Comparison of ENCODE assay signal across 8 mouse cellular contexts in genomic region chr1:59252762-59253161, GRCm38 (mm10). TPM values are rescaled to one million over a fixed set of nuclear protein-coding genes. Genes with fewer than 3 reads are reported as not detected.
DNase-seq lines count a peak whose midpoint lies in the region; ATAC-seq lines count a peak whose summit lies in the region.

No protein-coding gene starts in this region.

- no peaks in the 10 kb centered on the region for H3K36me3 ChIP-seq in forebrain, embryonic 10.5 days (replicated peaks)
- H3K36me3 ChIP-seq in forebrain, embryonic 11.5 days (ENCODE audit: control insufficient read depth, insufficient read depth, low read length), result no peaks in the 10 kb centered on the region
- no peaks in the 10 kb centered on the region for H3K36me3 ChIP-seq in embryonic facial prominence, embryonic 13.5 days
- no peaks in the 10 kb centered on the region for H3K36me3 ChIP-seq in kidney, embryonic 16.5 days (ENCODE audit: insufficient read depth, low read length)

- WGBS in forebrain, embryonic 10.5 days, result 5% methylated on average over 5 of the region's 7 CpGs
- WGBS in forebrain, embryonic 11.5 days, result 11% methylated on average over 7 of the region's 7 CpGs
- 6% methylated on average over 4 of the region's 7 CpGs for WGBS in embryonic facial prominence, embryonic 13.5 days
- WGBS in kidney, embryonic 16.5 days, result 10% methylated on average over 4 of the region's 7 CpGs

- DNase-seq in forebrain, embryonic 10.5 days (ENCODE audit: extremely low spot score, low spot score), result no peak
- DNase-seq in forebrain, embryonic 11.5 days (ENCODE audit: low spot score), result no peak
- DNase-seq in lung, postnatal 36 days, result peak; percentile 64
- DNase-seq in Muller cell, postnatal 12 days (ENCODE audit: inconsistent ontology term), result no peak
- no peak for DNase-seq in thymus, postnatal 25 days

- peaks cover 35% of the 10 kb centered on the region for H3K4me1 ChIP-seq in forebrain, embryonic 10.5 days
- 0 out of 2 replicates have a peak, but pooled peaks cover 4% of the 10 kb centered on the region for H3K4me1 ChIP-seq in forebrain, embryonic 11.5 days (replicated peaks; ENCODE audit: control insufficient read depth, insufficient read depth, low read length)
- H3K4me1 ChIP-seq in embryonic facial prominence, embryonic 13.5 days, result peaks cover 18% of the 10 kb centered on the region
- peaks cover 18% of the 10 kb centered on the region for H3K4me1 ChIP-seq in kidney, embryonic 16.5 days (ENCODE audit: insufficient read depth, low read length)

- ATAC-seq in forebrain, embryonic 11.5 days (replicated peaks; ENCODE audit: low FRiP score), result no peak
- ATAC-seq in embryonic facial prominence, embryonic 13.5 days (ENCODE audit: insufficient number of reproducible peaks, insufficient read depth, low FRiP score, low TSS enrichment, low read depth), result no peak
- ATAC-seq in kidney, embryonic 16.5 days (ENCODE audit: low FRiP score, low TSS enrichment), result no peak
- no peak for ATAC-seq in monocyte, adult 5-6 weeks (replicated peaks; ENCODE audit: insufficient number of reproducible peaks, low FRiP score, low TSS enrichment, poor library complexity, severe bottlenecking)

- no peak overlapping the region for H3K9ac ChIP-seq in forebrain, embryonic 11.5 days (ENCODE audit: low read length)
- H3K9ac ChIP-seq in embryonic facial prominence, embryonic 13.5 days, result no peak overlapping the region
- no peak overlapping the region for H3K9ac ChIP-seq in kidney, embryonic 16.5 days (replicated peaks; ENCODE audit: low read length)

- peaks cover 20% of the 10 kb centered on the region; the same call in 1 of the 2 replicates for H3K27me3 ChIP-seq in forebrain, embryonic 10.5 days (ENCODE audit: poor library complexity, severe bottlenecking)
- H3K27me3 ChIP-seq in forebrain, embryonic 11.5 days (ENCODE audit: control insufficient read depth, insufficient read depth, low read length), result no peaks in the 10 kb centered on the region
- no peaks in the 10 kb centered on the region for H3K27me3 ChIP-seq in embryonic facial prominence, embryonic 13.5 days
- no peaks in the 10 kb centered on the region for H3K27me3 ChIP-seq in kidney, embryonic 16.5 days (ENCODE audit: insufficient read depth, low read length)

- H3K4me2 ChIP-seq in forebrain, embryonic 11.5 days (ENCODE audit: low read depth, low read length, severe bottlenecking), result no peak overlapping the region
- H3K4me2 ChIP-seq in embryonic facial prominence, embryonic 13.5 days, result peak overlapping the region; percentile 57
- peak overlapping the region; percentile 58 for H3K4me2 ChIP-seq in kidney, embryonic 16.5 days (replicated peaks; ENCODE audit: low read depth, low read length)

- peak overlapping the region; percentile 44 for H3K4me3 ChIP-seq in forebrain, embryonic 10.5 days
- no peak overlapping the region for H3K4me3 ChIP-seq in forebrain, embryonic 11.5 days (ENCODE audit: low read depth, low read length)
- peak overlapping the region; percentile 24; the same call in 1 of the 2 replicates for H3K4me3 ChIP-seq in embryonic facial prominence, embryonic 13.5 days
- peak overlapping the region; percentile 32; the same call in 1 of the 2 replicates for H3K4me3 ChIP-seq in kidney, embryonic 16.5 days (ENCODE audit: low read length)

- H3K9me3 ChIP-seq in forebrain, embryonic 10.5 days, result no peaks in the 10 kb centered on the region
- H3K9me3 ChIP-seq in forebrain, embryonic 11.5 days (ENCODE audit: control insufficient read depth, low read length), result no peaks in the 10 kb centered on the region
- H3K9me3 ChIP-seq in embryonic facial prominence, embryonic 13.5 days, result no peaks in the 10 kb centered on the region
- no peaks in the 10 kb centered on the region for H3K9me3 ChIP-seq in kidney, embryonic 16.5 days (ENCODE audit: low read length)

- H3K27ac ChIP-seq in forebrain, embryonic 10.5 days, result no peak overlapping the region
- H3K27ac ChIP-seq in forebrain, embryonic 11.5 days (ENCODE audit: low read depth, low read length), result no peak overlapping the region
- H3K27ac ChIP-seq in embryonic facial prominence, embryonic 13.5 days, result no peak overlapping the region
- H3K27ac ChIP-seq in kidney, embryonic 16.5 days (ENCODE audit: low read length), result no peak overlapping the region

RNA-seq across cellular contexts. Expression of gene Cdk15, which starts 3.9 kb away (rescaled TPM):
- 0.29 and 0.73 TPM in 2 replicates for polyA plus RNA-seq in forebrain, embryonic 10.5 days (2016; fragmentation: Nextera tagmentation; extraction: Ambion mirVana)
- polyA plus RNA-seq in forebrain, embryonic 11.5 days (2014; fragmentation: Nextera tagmentation; extraction: Ambion mirVana), result 0.43 and 0.60 TPM in 2 replicates
- polyA plus RNA-seq in embryonic facial prominence, embryonic 13.5 days (2015; fragmentation: Nextera tagmentation; extraction: Ambion mirVana), result 0.67 and 1.1 TPM in 2 replicates
- polyA plus RNA-seq in kidney, embryonic 16.5 days (2015; fragmentation: Nextera tagmentation; extraction: Ambion mirVana), result 0.76 and 1.4 TPM in 2 replicates
- 0.21 TPM in 1 of 3 replicates, not detected in the others for total RNA-seq in monocyte, adult 5-6 weeks (2017)

RNA-seq across cellular contexts. Expression of gene Als2, which starts 15.7 kb away (rescaled TPM):
- polyA plus RNA-seq in forebrain, embryonic 10.5 days (2016; fragmentation: Nextera tagmentation; extraction: Ambion mirVana), result 16.3 and 17.4 TPM in 2 replicates
- 19.8 and 21.4 TPM in 2 replicates for polyA plus RNA-seq in forebrain, embryonic 11.5 days (2014; fragmentation: Nextera tagmentation; extraction: Ambion mirVana)
- 9.4 and 9.7 TPM in 2 replicates for polyA plus RNA-seq in embryonic facial prominence, embryonic 13.5 days (2015; fragmentation: Nextera tagmentation; extraction: Ambion mirVana)
- polyA plus RNA-seq in kidney, embryonic 16.5 days (2015; fragmentation: Nextera tagmentation; extraction: Ambion mirVana), result 12.4 and 13.8 TPM in 2 replicates
- total RNA-seq in monocyte, adult 5-6 weeks (2017), result 10.4 to 16.2 TPM (median 12.3 TPM) in 3 replicates
